Comparison of ENCODE assay signal across 12 mouse cellular contexts in the genomic region with DNA sequence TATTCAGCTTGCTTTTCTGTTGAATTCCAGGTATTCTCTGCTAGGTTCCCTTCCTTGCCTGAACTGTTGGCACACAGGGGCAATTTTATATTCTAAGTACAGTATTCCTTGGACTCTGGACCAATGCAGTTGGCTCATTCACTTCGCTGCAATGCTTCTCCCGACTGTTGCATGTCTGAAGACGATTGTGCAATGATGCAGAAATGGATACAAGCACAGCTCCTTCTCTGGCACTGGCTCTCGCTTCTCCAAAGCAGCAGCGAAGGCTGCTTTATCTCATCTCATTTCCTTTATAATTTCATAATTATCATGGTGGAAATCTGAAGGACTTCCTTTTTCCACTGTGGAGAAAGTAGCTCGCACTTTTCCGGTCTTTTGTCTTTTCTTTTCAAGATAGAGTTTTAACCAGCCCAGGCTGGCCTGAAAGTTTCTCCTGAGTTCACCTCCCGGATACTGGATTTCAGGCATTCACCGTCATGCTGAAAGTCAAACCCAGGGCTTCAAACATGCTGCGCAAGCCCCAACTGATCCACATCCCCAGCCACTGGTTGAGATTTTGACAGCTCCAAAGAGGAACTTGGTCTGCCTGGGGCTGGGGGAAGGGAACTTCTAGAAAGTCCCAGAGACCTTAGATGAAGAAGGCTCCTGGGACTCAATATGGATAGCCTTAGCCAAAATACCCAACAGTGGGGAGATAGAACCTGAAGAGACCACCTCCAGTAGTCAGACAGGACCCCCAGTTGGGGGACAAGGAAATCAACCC. TPM values are rescaled to one million over a fixed set of nuclear protein-coding genes. Genes with fewer than 3 reads are reported as not detected.
DNase-seq lines count a peak whose midpoint lies in the region; TF ChIP-seq lines count a peak whose summit lies in the region.
"Had no signal": no experiment of that assay in that cellular context is flagged by ENCODE, and none has a peak within 500 bp of the region (broad histone marks: within the 10 kb centered on the region; RNA-seq: fewer than 3 reads in every experiment).

No protein-coding gene starts in this region.

- intact Hi-C loops in heart, adult 2 months (cut with DNase I) = no loop called here

- H3K4me3 ChIP-seq in heart, adult 2 months = no peak overlapping the region
- H3K4me3 ChIP-seq: left cerebral cortex, adult 2 months; liver, embryonic 15.5 days had no signal

- 50% methylated on average over 10 of the region's 10 CpGs for WGBS in heart, adult 2 months

- H3K27ac ChIP-seq in heart, adult 2 months = no peak overlapping the region
- H3K27ac ChIP-seq: left cerebral cortex, adult 2 months; liver, embryonic 15.5 days had no signal

- H3K36me3 ChIP-seq in heart, adult 2 months (ENCODE audit: control insufficient read depth, insufficient read depth, low read length) = no peaks in the 10 kb centered on the region
- H3K36me3 ChIP-seq: liver, embryonic 15.5 days had no signal

- no peak overlapping the region for H3K9ac ChIP-seq in heart, adult 2 months (ENCODE audit: low read depth, low read length)
- H3K9ac ChIP-seq: liver, embryonic 15.5 days had no signal

- no peaks in the 10 kb centered on the region for H3K27me3 ChIP-seq in heart, adult 2 months (ENCODE audit: control insufficient read depth, insufficient read depth, low read length)
- H3K27me3 ChIP-seq: liver, embryonic 15.5 days had no signal

- peak; percentile 30 to 42 for DNase-seq in heart, adult 2 months
- no peak for DNase-seq in heart, postnatal 4 days
- peak; percentile 5 for DNase-seq in MEL-GATA-1-ER (ENCODE audit: extremely low read depth, low read depth)
- peak; percentile 18 for DNase-seq in c-Kit-positive CD71-negative TER-119-negative erythroid progenitor cells, embryonic 14.5 days (ENCODE audit: low read depth)
- DNase-seq in lung, postnatal 10 days = peak; percentile 31
- no peak for DNase-seq in right cerebral cortex, postnatal 14 days
- DNase-seq in left cerebral cortex, adult 18-20 months (ENCODE audit: low spot score in 2 of 2) = no peak
- no peak for DNase-seq in cerebellum, adult 9-11 months
- DNase-seq: right cerebral cortex, postnatal 4 days; thymus, postnatal 14 days had no signal

- H3K4me1 ChIP-seq in heart, adult 2 months (ENCODE audit: control insufficient read depth, insufficient read depth, low read length) = no peaks in the 10 kb centered on the region
- H3K4me1 ChIP-seq: liver, embryonic 15.5 days had no signal

- TF ChIP-seq EP300 in heart, adult 2 months (IDR thresholded peaks at IDR 0.05; ENCODE audit: insufficient read depth, low read depth, low read length) = no peak

- no peak for TF ChIP-seq POLR2A in heart, adult 2 months (IDR thresholded peaks at IDR 0.05; ENCODE audit: insufficient read depth, low read depth, low read length)

- no peak for TF ChIP-seq CTCF in heart, adult 2 months (IDR thresholded peaks at IDR 0.05)

- H3K79me2 ChIP-seq in heart, adult 2 months (replicated peaks; ENCODE audit: control insufficient read depth, insufficient read depth, low read length) = no peaks in the 10 kb centered on the region

RNA-seq across cellular contexts. Expression of a gene that starts 55.6 kb away (rescaled TPM):
- total RNA-seq in heart, adult 2 months (2021) = 10 to 100 TPM; 54.5 to 62.4 TPM
- 23.8 and 36.1 TPM in 2 replicates for polyA plus RNA-seq in heart, adult 2 months (2012; rRNA removed)
- 10 to 100 TPM; 62.5 to 64.4 TPM for total RNA-seq in heart, postnatal 4 days (2021)
- 100 to 1,000 TPM; 111 to 112 TPM for total RNA-seq in left cerebral cortex, adult 18-20 months (2021)

Comparison
In these comparisons a context has a peak if more than half of its experiments do, and no peak if none do; other contexts are left out.
1. DNase-seq: peak in heart, adult 2 months (2 of 2), MEL-GATA-1-ER (single experiment), c-Kit-positive CD71-negative TER-119-negative erythroid progenitor cells, embryonic 14.5 days (single experiment) and lung, postnatal 10 days (single experiment); none in heart, postnatal 4 days (single experiment), right cerebral cortex, postnatal 14 days (single experiment), left cerebral cortex, adult 18-20 months (0 of 2) and cerebellum, adult 9-11 months (single experiment).